Mouse (Mus musculus): ENCODE results near the gene Rdx. TPM values are rescaled to one million over a fixed set of nuclear protein-coding genes. Genes with fewer than 3 reads are reported as not detected.
A peak's percentile ranks its signal among the peaks of the same experiment; 100 is the strongest.

The Rdx gene
- polyA plus RNA-seq, 1 experiment from 2014 or later = 184 TPM

DNA sequence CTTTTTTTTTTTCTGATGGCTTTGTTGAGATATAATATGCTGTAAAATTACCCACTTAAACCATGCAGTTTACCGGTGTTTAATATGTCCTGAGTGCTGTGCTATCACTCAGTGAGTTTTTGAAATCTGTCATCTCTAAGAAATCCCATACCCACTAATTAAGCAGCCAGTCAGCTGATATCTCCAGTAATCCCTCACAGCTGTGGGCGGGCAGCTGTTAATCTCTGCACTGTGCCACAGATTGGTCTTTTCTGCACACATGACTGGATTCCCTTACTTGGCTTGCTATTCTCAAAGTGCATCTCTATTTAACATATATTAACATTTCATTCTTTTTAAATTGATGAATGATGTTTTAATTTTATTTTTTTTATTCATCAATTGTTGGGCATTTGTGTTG is 29.1 kb downstream of the Rdx start:
- H3K9me3 ChIP-seq (ENCODE audit: control insufficient read depth, low read length) = no peaks in the 10 kb centered on the region
- no peaks in the 10 kb centered on the region for H3K27me3 ChIP-seq (ENCODE audit: control insufficient read depth, insufficient read depth, low read length)
- H3K9ac ChIP-seq (ENCODE audit: low read depth, low read length) = no peak overlapping the region
- no peak overlapping the region for H3K4me2 ChIP-seq (replicated peaks; ENCODE audit: low read depth, low read length)
- no peak overlapping the region for H3K27ac ChIP-seq (ENCODE audit: low read depth, low read length)
- no peaks in the 10 kb centered on the region for H3K4me1 ChIP-seq (ENCODE audit: control insufficient read depth, insufficient read depth, low read length)
- H3K36me3 ChIP-seq (ENCODE audit: control insufficient read depth, insufficient read depth, low read length) = peaks cover 84% of the 10 kb centered on the region
- ATAC-seq (ENCODE audit: low FRiP score, low TSS enrichment) = no peak
- H3K4me3 ChIP-seq (ENCODE audit: low read length) = no peak overlapping the region
- 93% methylated on average over 2 of the region's 2 CpGs for WGBS

DNA sequence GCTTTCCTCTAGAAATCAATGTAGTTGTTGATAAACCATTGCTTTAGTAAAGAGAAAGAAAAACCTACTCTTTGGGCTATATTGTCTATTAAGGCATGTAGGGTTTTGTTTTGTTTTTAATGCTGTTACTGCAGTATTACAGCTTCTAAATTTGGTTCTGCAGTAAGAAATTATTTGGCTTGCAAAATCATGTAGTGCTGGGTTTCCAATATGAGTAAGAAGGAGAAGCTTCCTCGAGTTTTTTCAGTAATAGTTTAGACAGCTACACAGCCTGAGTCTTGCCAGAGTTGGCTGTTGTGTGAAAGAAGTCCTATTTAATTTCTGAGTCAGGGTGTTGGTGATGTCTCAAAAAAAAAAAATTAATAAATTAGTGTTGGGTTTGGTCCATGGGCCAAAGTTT is 30.7 kb downstream of the Rdx start:
- Histone ChIP-seq H3K4me2 (replicated peaks; ENCODE audit: low read depth, low read length) (no peak overlapping the region), H3K36me3 (ENCODE audit: control insufficient read depth, insufficient read depth, low read length) (peaks cover 85% of the 10 kb centered on the region), H3K4me3 (ENCODE audit: low read length) (no peak overlapping the region), H3K4me1 (ENCODE audit: control insufficient read depth, insufficient read depth, low read length) (no peaks in the 10 kb centered on the region), H3K27ac (ENCODE audit: low read depth, low read length) (no peak overlapping the region), H3K27me3 (ENCODE audit: control insufficient read depth, insufficient read depth, low read length) (no peaks in the 10 kb centered on the region), H3K9ac (ENCODE audit: low read depth, low read length) (no peak overlapping the region), H3K9me3 (ENCODE audit: control insufficient read depth, low read length) (no peaks in the 10 kb centered on the region)
- ATAC-seq (ENCODE audit: low FRiP score, low TSS enrichment) = no peak
- WGBS = 89% methylated on average over 1 of the region's 1 CpGs

DNA sequence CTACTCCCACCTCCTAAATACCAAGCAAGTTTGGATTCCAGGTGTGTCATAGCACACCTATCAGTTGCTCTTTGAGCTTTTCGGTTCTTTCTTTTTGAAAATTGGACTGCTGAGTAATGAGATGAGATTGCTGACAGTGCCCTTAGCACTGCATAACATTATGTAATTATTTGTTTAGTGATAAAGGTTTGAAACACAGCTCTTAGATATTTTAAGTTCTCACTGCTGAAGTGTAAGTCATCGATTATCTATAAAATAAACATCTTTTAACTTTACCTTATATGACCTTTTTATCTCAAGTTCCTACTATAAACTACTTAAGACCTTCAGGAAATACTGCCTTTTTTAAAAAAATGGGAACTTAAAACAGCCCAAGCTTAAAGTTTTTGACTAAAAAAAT is 35.0 kb downstream of the Rdx start:
- Histone ChIP-seq H3K9me3 (ENCODE audit: control insufficient read depth, low read length) (no peaks in the 10 kb centered on the region), H3K4me1 (ENCODE audit: control insufficient read depth, insufficient read depth, low read length) (no peaks in the 10 kb centered on the region), H3K27me3 (ENCODE audit: control insufficient read depth, insufficient read depth, low read length) (no peaks in the 10 kb centered on the region), H3K9ac (ENCODE audit: low read depth, low read length) (no peak overlapping the region), H3K4me2 (replicated peaks; ENCODE audit: low read depth, low read length) (no peak overlapping the region), H3K36me3 (ENCODE audit: control insufficient read depth, insufficient read depth, low read length) (peaks cover 76% of the 10 kb centered on the region), H3K4me3 (ENCODE audit: low read length) (no peak overlapping the region), H3K27ac (ENCODE audit: low read depth, low read length) (no peak overlapping the region)
- no peak for ATAC-seq (ENCODE audit: low FRiP score, low TSS enrichment)
- WGBS = 86% methylated on average over 2 of the region's 2 CpGs

DNA sequence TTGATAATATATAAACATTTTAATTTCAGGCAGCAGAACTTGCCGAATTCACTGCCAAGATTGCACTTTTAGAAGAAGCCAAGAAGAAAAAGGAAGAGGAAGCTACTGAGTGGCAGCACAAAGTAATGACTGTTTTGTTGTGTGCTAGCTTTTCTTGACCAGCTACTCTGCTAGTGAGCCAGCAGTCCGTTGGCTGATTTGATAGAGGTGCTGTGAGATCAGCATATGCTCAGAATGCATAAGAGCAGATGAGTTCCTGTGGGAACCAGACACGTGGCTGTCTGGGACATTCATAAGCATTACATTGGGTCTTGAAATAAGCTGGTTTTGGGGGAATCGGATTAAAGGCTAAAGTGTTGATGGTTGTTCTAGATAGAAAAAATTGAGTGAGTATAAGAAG is 35.4 kb downstream of the Rdx start:
- H3K36me3 ChIP-seq (ENCODE audit: control insufficient read depth, insufficient read depth, low read length) = peaks cover 78% of the 10 kb centered on the region

DNA sequence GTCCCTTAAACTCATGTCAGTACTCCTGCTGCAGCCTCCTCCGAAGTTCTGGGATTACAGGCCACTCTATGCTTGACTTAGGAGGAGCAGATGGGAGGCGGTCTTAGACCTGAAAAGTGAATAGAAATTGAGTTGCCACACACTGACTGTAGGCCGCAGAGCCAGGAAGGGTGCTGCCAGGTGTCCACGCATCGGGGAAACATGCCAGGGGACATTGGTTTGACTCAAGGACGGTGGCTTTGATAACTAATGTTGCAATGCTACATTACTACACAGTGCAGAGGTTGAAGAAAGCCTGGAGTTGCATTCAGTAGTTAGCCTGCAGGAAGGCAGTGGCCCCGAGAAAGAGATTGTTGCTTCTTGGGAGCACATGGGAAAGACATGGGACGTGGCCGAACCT is 44.8 kb downstream of the Rdx start:
- H3K36me3 ChIP-seq (ENCODE audit: control insufficient read depth, insufficient read depth, low read length) = peaks cover 23% of the 10 kb centered on the region
- H3K4me1 ChIP-seq (ENCODE audit: control insufficient read depth, insufficient read depth, low read length) = no peaks in the 10 kb centered on the region
- H3K27me3 ChIP-seq (ENCODE audit: control insufficient read depth, insufficient read depth, low read length) = no peaks in the 10 kb centered on the region
- H3K9me3 ChIP-seq (ENCODE audit: control insufficient read depth, low read length) = no peaks in the 10 kb centered on the region
- no peak overlapping the region for H3K4me2 ChIP-seq (replicated peaks; ENCODE audit: low read depth, low read length)
- no peak for ATAC-seq (ENCODE audit: low FRiP score, low TSS enrichment)
- no peak overlapping the region for H3K4me3 ChIP-seq (ENCODE audit: low read length)
- 91% methylated on average over 9 of the region's 9 CpGs for WGBS
- H3K9ac ChIP-seq (ENCODE audit: low read depth, low read length) = no peak overlapping the region
- no peak overlapping the region for H3K27ac ChIP-seq (ENCODE audit: low read depth, low read length)

More for the DNA sequence above, 35.4 kb downstream of the Rdx start:
- no peak overlapping the region for H3K4me2 ChIP-seq (replicated peaks; ENCODE audit: low read depth, low read length)
- no peaks in the 10 kb centered on the region for H3K27me3 ChIP-seq (ENCODE audit: control insufficient read depth, insufficient read depth, low read length)
- no peak overlapping the region for H3K9ac ChIP-seq (ENCODE audit: low read depth, low read length)
- no peak for ATAC-seq (ENCODE audit: low FRiP score, low TSS enrichment)
- no peak overlapping the region for H3K27ac ChIP-seq (ENCODE audit: low read depth, low read length)
- H3K4me3 ChIP-seq (ENCODE audit: low read length) = no peak overlapping the region
- 93% methylated on average over 4 of the region's 4 CpGs for WGBS
- no peaks in the 10 kb centered on the region for H3K4me1 ChIP-seq (ENCODE audit: control insufficient read depth, insufficient read depth, low read length)
- no peaks in the 10 kb centered on the region for H3K9me3 ChIP-seq (ENCODE audit: control insufficient read depth, low read length)

DNA sequence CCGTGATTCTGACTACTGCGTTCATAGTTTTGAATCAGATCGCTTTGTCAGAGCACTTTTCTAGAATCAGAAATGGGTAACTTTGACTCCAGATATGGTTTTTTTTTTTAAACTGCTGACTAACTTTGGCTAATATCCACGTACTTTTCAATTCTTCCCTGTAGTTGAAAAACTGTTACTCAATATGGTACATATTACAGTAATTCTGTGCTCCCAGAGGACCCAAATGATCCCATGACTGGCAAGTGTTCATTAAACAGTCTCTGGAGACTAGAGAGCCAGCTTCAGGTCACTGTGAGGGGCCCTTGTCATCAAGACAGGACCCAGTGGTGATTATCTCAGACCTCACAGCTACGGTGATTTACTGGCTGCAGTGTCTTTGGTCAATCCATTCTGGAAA is 45.3 kb downstream of the Rdx start:
- Histone ChIP-seq H3K9ac (ENCODE audit: low read depth, low read length) (no peak overlapping the region), H3K4me2 (replicated peaks; ENCODE audit: low read depth, low read length) (no peak overlapping the region), H3K4me3 (ENCODE audit: low read length) (no peak overlapping the region), H3K27ac (ENCODE audit: low read depth, low read length) (no peak overlapping the region), H3K4me1 (ENCODE audit: control insufficient read depth, insufficient read depth, low read length) (no peaks in the 10 kb centered on the region), H3K9me3 (ENCODE audit: control insufficient read depth, low read length) (no peaks in the 10 kb centered on the region), H3K27me3 (ENCODE audit: control insufficient read depth, insufficient read depth, low read length) (no peaks in the 10 kb centered on the region), H3K36me3 (ENCODE audit: control insufficient read depth, insufficient read depth, low read length) (peaks cover 18% of the 10 kb centered on the region)
- ATAC-seq (ENCODE audit: low FRiP score, low TSS enrichment) = no peak
- WGBS = 88% methylated on average over 5 of the region's 5 CpGs

DNA sequence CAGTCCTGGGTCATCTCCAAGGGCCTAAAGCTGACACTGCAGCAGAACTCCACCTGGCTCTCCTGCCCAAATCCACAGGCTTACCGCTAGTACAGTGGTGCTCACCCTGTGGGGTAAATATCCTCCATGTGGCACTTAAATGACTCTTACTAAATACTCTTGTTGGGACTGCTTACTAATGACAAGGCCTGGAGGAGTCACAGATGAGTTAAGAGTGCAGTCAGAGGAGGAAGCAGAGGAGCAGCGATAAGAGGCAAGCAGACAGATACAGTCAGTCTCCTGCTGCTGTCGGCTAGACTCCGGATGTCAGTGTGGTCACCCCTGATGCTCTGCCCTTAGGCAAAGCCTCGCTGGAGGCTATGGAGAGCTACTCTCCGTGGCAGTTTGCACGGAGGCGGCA is 46.1 kb downstream of the Rdx start:
- no peaks in the 10 kb centered on the region for H3K27me3 ChIP-seq (ENCODE audit: control insufficient read depth, insufficient read depth, low read length)
- ATAC-seq (ENCODE audit: low FRiP score, low TSS enrichment) = 0 out of 2 replicates have a peak, but pooled peaks have one; percentile 12

DNA sequence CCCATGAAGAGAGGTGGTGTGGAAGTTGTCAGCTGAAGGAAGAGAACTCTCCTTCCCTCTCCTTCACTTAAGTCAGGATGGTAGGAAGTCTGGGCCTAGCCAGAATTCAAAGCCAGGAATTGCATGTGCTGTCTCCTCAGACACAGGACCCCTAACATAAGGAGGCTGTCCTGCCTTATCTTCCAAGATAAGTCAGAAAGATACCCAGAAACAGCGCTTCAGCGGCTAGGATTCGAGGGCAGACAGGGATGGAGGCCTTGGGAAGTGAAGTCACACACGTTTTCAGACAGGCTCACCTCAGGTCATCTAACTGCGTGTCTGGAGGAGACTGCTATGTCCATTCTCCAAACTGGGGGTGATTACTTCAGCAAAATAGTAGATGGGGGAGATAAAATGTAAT is 47.0 kb downstream of the Rdx start:
- Histone ChIP-seq H3K4me3 (ENCODE audit: low read length) (no peak overlapping the region), H3K4me2 (replicated peaks; ENCODE audit: low read depth, low read length) (no peak overlapping the region), H3K4me1 (ENCODE audit: control insufficient read depth, insufficient read depth, low read length) (no peaks in the 10 kb centered on the region), H3K9me3 (ENCODE audit: control insufficient read depth, low read length) (no peaks in the 10 kb centered on the region), H3K27ac (ENCODE audit: low read depth, low read length) (no peak overlapping the region), H3K27me3 (ENCODE audit: control insufficient read depth, insufficient read depth, low read length) (no peaks in the 10 kb centered on the region), H3K9ac (ENCODE audit: low read depth, low read length) (no peak overlapping the region), H3K36me3 (ENCODE audit: control insufficient read depth, insufficient read depth, low read length) (peaks cover 9% of the 10 kb centered on the region)
- 75% methylated on average over 5 of the region's 5 CpGs for WGBS
- no peak for ATAC-seq (ENCODE audit: low FRiP score, low TSS enrichment)

More for the DNA sequence above, 46.1 kb downstream of the Rdx start:
- Histone ChIP-seq H3K9ac (ENCODE audit: low read depth, low read length) (no peak overlapping the region), H3K27ac (ENCODE audit: low read depth, low read length) (no peak overlapping the region), H3K4me3 (ENCODE audit: low read length) (no peak overlapping the region), H3K9me3 (ENCODE audit: control insufficient read depth, low read length) (no peaks in the 10 kb centered on the region), H3K36me3 (ENCODE audit: control insufficient read depth, insufficient read depth, low read length) (peaks cover 11% of the 10 kb centered on the region), H3K4me2 (replicated peaks; ENCODE audit: low read depth, low read length) (no peak overlapping the region), H3K4me1 (ENCODE audit: control insufficient read depth, insufficient read depth, low read length) (no peaks in the 10 kb centered on the region)
- 51% methylated on average over 8 of the region's 8 CpGs for WGBS

DNA sequence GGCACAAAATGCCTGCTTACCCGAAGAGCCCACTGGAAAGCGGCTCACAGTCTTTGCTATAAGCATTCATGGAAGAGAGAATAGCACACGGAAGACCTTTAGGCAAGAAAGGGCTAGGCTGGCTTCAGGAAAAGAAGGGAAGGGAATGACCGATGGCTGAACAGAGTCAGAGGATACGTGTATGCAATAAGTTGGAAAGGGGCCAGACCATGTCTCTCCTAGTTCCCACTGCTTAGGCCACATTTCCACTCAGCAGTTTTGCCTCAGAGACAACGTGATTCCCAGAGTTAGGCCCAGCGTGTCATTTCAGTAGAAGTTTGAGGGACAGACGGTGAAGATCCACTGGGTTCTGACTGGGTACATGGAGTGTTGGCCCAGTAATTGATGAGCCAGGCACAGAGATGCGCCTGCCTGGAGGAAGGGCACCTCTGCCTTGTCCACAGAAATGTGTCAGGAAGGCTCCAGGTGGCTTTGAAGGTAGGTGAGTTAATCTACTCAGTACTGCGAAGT is 47.6 kb downstream of the Rdx start:
- Histone ChIP-seq H3K4me2 (replicated peaks; ENCODE audit: low read depth, low read length) (no peak overlapping the region), H3K4me1 (ENCODE audit: control insufficient read depth, insufficient read depth, low read length) (no peaks in the 10 kb centered on the region), H3K27me3 (ENCODE audit: control insufficient read depth, insufficient read depth, low read length) (no peaks in the 10 kb centered on the region), H3K36me3 (ENCODE audit: control insufficient read depth, insufficient read depth, low read length) (peaks cover 7% of the 10 kb centered on the region), H3K9me3 (ENCODE audit: control insufficient read depth, low read length) (no peaks in the 10 kb centered on the region), H3K27ac (ENCODE audit: low read depth, low read length) (no peak overlapping the region), H3K4me3 (ENCODE audit: low read length) (no peak overlapping the region), H3K9ac (ENCODE audit: low read depth, low read length) (no peak overlapping the region)
- ATAC-seq (ENCODE audit: low FRiP score, low TSS enrichment) = no peak
- 84% methylated on average over 10 of the region's 10 CpGs for WGBS

Measured in kidney, embryonic 14.5 days (tissue).